Mouse (Mus musculus) urinary bladder, postnatal 10 days (tissue): ENCODE results near the gene Fli1.
A peak's percentile ranks its signal among the peaks of the same experiment; 100 is the strongest.

Experiments
- DNase-seq: peaks from one replicate; pipeline ENCODE4 v3.0.0; 2022; ENCODE audit warnings: low spot score

The Fli1 gene

GRCm38 (mm10) chr9:32542212-32543039, at the start of gene Fli1:
TSS of gene Fli1 (minus strand) at chr9:32542861.
- DNase-seq, result no peak

GRCm38 (mm10) chr9:32591732-32592582, 49.3 kb upstream of the Fli1 start:
- no peak for DNase-seq

- no peak for DNase-seq
These were observed 47.9 kb upstream of the Fli1 start for GRCm38 (mm10) chr9:32590571-32590970.

GRCm38 (mm10) chr9:32589900-32590299, 47.2 kb upstream of the Fli1 start:
- DNase-seq, result peak; percentile 40

GRCm38 (mm10) chr9:32585357-32585756, 42.7 kb upstream of the Fli1 start:
- DNase-seq, result no peak

GRCm38 (mm10) chr9:32583905-32584304, 41.2 kb upstream of the Fli1 start:
- DNase-seq, result no peak

GRCm38 (mm10) chr9:32581851-32582573, 39.4 kb upstream of the Fli1 start:
- DNase-seq, result no peak

GRCm38 (mm10) chr9:32578411-32578810, 35.8 kb upstream of the Fli1 start:
- no peak for DNase-seq

GRCm38 (mm10) chr9:32573638-32574037, 31.0 kb upstream of the Fli1 start:
- DNase-seq, result no peak

GRCm38 (mm10) chr9:32571676-32572075, 29.0 kb upstream of the Fli1 start:
- DNase-seq, result no peak

GRCm38 (mm10) chr9:32570547-32570946, 27.9 kb upstream of the Fli1 start:
- no peak for DNase-seq

- no peak for DNase-seq
These were observed 26.6 kb upstream of the Fli1 start for GRCm38 (mm10) chr9:32569261-32569660.

- DNase-seq, result no peak
These were observed 24.9 kb upstream of the Fli1 start for GRCm38 (mm10) chr9:32567603-32568002.

GRCm38 (mm10) chr9:32565309-32565708, 22.6 kb upstream of the Fli1 start:
- DNase-seq, result no peak

GRCm38 (mm10) chr9:32562837-32563236, 20.2 kb upstream of the Fli1 start:
- DNase-seq, result no peak

- no peak for DNase-seq
These were observed 19.7 kb upstream of the Fli1 start for GRCm38 (mm10) chr9:32562409-32562808.

- no peak for DNase-seq
These were observed 18.7 kb upstream of the Fli1 start for GRCm38 (mm10) chr9:32561190-32561890.

GRCm38 (mm10) chr9:32559859-32560258, 17.2 kb upstream of the Fli1 start:
- DNase-seq, result no peak

GRCm38 (mm10) chr9:32559454-32559853, 16.8 kb upstream of the Fli1 start:
- DNase-seq, result no peak

GRCm38 (mm10) chr9:32556313-32556712, 13.7 kb upstream of the Fli1 start:
- DNase-seq, result no peak

GRCm38 (mm10) chr9:32555279-32555678, 12.6 kb upstream of the Fli1 start:
- DNase-seq, result no peak

- no peak for DNase-seq
These were observed 7.9 kb upstream of the Fli1 start for GRCm38 (mm10) chr9:32550541-32550940.
